Mouse (Mus musculus) lung, postnatal 25 days (tissue): ENCODE data around the gene Isy1.

Source experiments
- DNase-seq: peaks from one replicate; pipeline ENCODE4 v3.0.0; 2022; ENCODE audit warnings: low spot score

Gene Isy1

GRCm38 (mm10) chr6:87838551-87839197 lies at the start of gene Isy1:
Isy1 (minus strand) TSS chr6:87838798.
- DNase-seq, result peak; percentile 97

- DNase-seq, result peak; percentile 100
Measured at GRCm38 (mm10) chr6:87887594-87888233, 49.1 kb upstream of the Isy1 start, which contains the start of gene Copg1. Copg1 (plus strand) TSS chr6:87887814.

- no peak for DNase-seq
Measured at GRCm38 (mm10) chr6:87886721-87887120, 48.1 kb upstream of the Isy1 start.

- no peak for DNase-seq
Measured at GRCm38 (mm10) chr6:87882816-87883215, 44.2 kb upstream of the Isy1 start.

- no peak for DNase-seq
Measured at GRCm38 (mm10) chr6:87882221-87882620, 43.6 kb upstream of the Isy1 start.

GRCm38 (mm10) chr6:87879628-87880027 lies 41.0 kb upstream of the Isy1 start:
- no peak for DNase-seq

- DNase-seq, result no peak
Measured at GRCm38 (mm10) chr6:87879010-87879409, 40.4 kb upstream of the Isy1 start.

- DNase-seq, result peak; percentile 36
Measured at GRCm38 (mm10) chr6:87876068-87876643, 37.6 kb upstream of the Isy1 start.

- DNase-seq, result no peak
Measured at GRCm38 (mm10) chr6:87875562-87875961, 37.0 kb upstream of the Isy1 start.

GRCm38 (mm10) chr6:87875083-87875482 lies 36.5 kb upstream of the Isy1 start:
- DNase-seq, result no peak

- no peak for DNase-seq
Measured at GRCm38 (mm10) chr6:87873963-87874362, 35.4 kb upstream of the Isy1 start.

GRCm38 (mm10) chr6:87873104-87873503 lies 34.5 kb upstream of the Isy1 start:
- no peak for DNase-seq

GRCm38 (mm10) chr6:87871240-87871639 lies 32.6 kb upstream of the Isy1 start:
- DNase-seq, result no peak

- DNase-seq, result no peak
Measured at GRCm38 (mm10) chr6:87870440-87870839, 31.8 kb upstream of the Isy1 start.

- DNase-seq, result peak; percentile 77
Measured at GRCm38 (mm10) chr6:87868871-87869506, 30.4 kb upstream of the Isy1 start.

- no peak for DNase-seq
Measured at GRCm38 (mm10) chr6:87867256-87867655, 28.7 kb upstream of the Isy1 start.

- no peak for DNase-seq
Measured at GRCm38 (mm10) chr6:87866211-87866610, 27.6 kb upstream of the Isy1 start.

- DNase-seq, result no peak
Measured at GRCm38 (mm10) chr6:87857071-87857470, 18.5 kb upstream of the Isy1 start.

GRCm38 (mm10) chr6:87853446-87853845 lies 14.8 kb upstream of the Isy1 start:
- DNase-seq, result no peak

GRCm38 (mm10) chr6:87851871-87852270 lies 13.3 kb upstream of the Isy1 start:
- DNase-seq, result no peak

- DNase-seq, result peak; percentile 96
Measured at GRCm38 (mm10) chr6:87850900-87851614, 12.5 kb upstream of the Isy1 start, which contains the start of gene Cnbp. Cnbp (minus strand) TSS chr6:87851106.
